Mouse (Mus musculus) heart, adult 8-10 months (tissue): ENCODE results near the gene Lsm7. TPM values are rescaled to one million over a fixed set of nuclear protein-coding genes. Genes with fewer than 3 reads are reported as not detected.
"Not testable (repeated sequence)": the region's sequence is repeated elsewhere in the genome, so short reads cannot be mapped to it uniquely, and the experiment has no call there.

Experiments
- DNase-seq: peaks from one replicate; pipeline ENCODE4 v3.0.0; 2022; ENCODE audit warnings: low spot score
- total RNA-seq, 4 experiments: library from RNA; stranded (reverse); gene quantifications; 2 replicates each; pipeline ENCODE4 v1.2.4; 2022

The Lsm7 gene
- total RNA-seq, 4 experiments from 2014 or later = 23.3 to 32.5 (median 25.0) TPM

- no peak for DNase-seq
Measured at GRCm38 (mm10) chr10:80836949-80837379, 18.0 kb downstream of the Lsm7 start.

- DNase-seq = no peak
Measured at GRCm38 (mm10) chr10:80835617-80836016, 19.4 kb downstream of the Lsm7 start.

- no peak for DNase-seq
Measured at GRCm38 (mm10) chr10:80832818-80833217, 22.2 kb downstream of the Lsm7 start.

- no peak for DNase-seq
Measured at GRCm38 (mm10) chr10:80831136-80831535, 23.9 kb downstream of the Lsm7 start.

GRCm38 (mm10) chr10:80829359-80830278, 25.4 kb downstream of the Lsm7 start:
- no peak for DNase-seq

DNA sequence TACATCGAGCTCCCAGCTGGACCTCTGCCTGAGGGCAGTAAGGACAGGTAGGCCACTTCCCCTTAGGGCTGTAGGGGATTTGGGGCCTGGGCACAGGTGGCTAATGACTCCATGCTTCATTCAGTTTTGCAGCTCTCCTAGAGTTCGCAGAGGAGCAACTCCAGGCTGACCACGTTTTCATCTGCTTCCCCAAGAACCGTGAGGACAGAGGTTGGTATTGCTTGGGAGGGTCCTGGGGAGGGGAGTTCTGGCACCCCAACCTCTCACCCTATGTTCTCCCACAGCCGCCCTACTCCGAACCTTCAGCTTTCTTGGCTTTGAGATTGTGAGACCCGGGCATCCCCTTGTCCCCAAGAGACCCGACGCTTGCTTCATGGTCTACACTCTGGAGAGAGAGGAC, 26.4 kb downstream of the Lsm7 start:
- not testable (repeated sequence) for DNase-seq

DNA sequence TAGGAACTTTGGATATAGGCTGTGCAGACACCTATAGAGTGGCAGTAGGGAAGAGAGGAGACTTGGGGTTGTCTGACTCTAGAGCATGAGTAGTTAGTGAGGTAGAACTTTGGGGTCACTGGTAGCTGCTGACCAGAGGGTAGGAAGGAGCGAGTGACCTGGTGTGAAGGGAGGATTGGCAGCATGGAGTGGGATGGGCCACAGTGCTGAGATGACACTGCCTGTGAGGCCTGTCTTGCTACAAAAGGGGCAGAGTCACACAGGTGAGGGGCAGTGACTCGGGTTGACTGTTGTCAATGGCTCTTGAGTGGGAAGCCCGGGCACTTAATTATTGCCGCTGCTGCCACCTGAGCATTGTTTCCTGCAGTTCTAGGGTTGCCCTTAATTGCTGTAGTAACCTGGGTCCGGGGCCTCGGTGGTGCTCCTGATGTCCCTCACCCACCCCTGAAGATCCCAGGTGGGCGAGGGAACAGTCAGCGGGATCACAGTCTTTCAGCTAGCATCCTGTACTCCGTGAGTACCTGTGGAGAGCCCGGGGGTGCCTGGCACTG, 27.1 kb downstream of the Lsm7 start:
- DNase-seq = no peak

DNA sequence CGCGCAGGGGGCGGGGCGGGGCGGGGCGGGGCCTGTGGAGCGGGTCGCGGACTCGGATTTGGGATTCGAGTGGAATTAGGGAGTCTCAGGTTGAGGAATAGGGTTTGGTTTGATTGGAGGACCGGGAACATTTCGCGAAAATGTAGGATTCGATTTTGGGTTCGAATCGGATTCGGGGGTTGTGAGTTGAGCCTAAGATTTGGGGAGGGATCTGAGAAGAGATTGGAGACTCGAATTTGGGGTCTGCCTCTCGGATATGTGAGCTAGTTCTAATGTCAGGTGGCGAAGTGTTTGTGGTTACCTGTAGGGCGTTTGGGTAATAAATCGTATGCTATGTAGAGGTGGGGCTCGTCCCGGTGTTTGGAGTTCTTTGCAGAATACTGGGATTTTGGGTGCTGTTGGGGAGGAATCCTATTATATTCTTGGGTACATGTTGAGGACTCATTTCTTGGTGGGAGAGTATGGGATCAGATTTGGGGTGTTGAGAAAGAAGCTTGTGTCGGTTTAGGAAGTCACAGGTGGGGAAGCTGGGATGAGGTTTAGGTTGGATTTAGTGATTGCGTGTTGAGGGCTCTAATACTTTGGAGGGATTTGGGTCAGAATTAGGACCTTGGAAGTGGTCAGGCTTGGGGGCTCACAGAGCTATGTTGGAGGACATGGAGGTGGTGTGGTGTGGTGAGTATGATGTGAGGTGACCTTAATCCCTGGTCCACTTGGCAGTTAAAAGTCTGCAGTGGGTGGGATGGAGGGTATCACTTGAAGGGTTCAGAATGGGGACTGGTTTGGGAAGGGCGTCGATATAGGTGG, 27.7 kb downstream of the Lsm7 start:
- no peak for DNase-seq

GRCm38 (mm10) chr10:80826151-80827062, 28.6 kb downstream of the Lsm7 start, which contains the start of gene Oaz1:
Gene Oaz1 (plus strand): TSS chr10:80826656.
- DNase-seq = peak; percentile 100

GRCm38 (mm10) chr10:80824827-80825226, 30.2 kb downstream of the Lsm7 start:
- DNase-seq = no peak

DNA sequence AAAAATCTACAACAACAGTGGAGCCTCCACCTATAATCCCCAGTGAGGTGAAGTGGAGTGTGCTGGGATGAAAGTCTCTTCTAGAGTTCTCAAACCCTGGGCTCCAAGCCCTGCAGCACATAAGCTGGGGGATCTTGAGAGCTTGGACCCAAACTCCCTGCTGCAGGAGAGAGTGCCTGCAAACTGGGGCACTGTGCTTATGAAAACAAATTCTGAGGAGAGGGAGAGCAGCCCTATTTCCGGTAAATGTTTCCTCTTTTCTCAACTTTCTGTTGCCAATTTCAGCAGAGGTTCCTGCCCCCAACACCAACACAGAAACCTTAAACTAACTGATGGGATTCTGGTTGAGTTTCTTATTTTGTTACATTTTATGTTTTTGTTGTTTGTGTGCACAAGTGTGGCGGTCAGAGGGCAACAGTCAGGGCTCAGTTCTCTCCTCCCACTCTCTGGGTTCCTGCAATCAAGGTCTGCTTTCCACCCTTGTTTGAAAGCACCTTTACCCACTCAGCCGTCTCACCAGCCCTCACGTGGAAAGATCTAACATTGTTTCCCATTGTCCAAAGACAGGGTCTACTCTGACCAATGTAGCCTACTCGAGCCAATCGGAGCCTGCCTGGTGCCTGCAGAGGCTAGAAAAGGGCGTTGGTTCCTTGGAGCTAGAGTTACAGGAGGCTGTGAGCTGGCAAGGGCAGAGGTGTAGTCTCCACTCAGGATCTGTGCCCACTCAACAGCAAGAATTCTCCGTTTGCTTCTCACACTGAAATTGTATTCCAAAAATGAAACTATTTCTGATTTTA, 31.0 kb downstream of the Lsm7 start:
- DNase-seq = no peak

- DNase-seq = no peak
Measured at GRCm38 (mm10) chr10:80823316-80823715, 31.7 kb downstream of the Lsm7 start.

- DNase-seq = no peak
Measured at GRCm38 (mm10) chr10:80822528-80822927, 32.5 kb downstream of the Lsm7 start.

DNA sequence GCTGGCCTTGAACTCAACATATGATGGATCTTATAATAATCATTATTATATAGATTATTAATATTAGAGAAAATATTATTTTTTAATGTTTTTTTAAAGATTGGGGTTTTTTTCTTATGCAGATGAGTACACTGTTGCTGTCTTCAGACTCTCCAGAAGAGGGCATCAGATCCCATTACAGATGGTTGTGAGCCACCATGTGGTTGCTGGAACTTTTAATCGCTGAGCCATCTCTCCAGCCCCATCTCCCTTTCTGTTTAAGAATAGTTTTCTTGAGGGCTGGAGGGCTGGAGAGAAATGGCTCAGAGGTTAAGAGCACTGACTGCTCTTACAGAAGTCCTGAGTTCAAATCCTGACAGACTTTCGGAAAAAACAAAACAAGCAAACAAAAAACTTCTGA, 33.0 kb downstream of the Lsm7 start:
- DNase-seq = no peak

DNA sequence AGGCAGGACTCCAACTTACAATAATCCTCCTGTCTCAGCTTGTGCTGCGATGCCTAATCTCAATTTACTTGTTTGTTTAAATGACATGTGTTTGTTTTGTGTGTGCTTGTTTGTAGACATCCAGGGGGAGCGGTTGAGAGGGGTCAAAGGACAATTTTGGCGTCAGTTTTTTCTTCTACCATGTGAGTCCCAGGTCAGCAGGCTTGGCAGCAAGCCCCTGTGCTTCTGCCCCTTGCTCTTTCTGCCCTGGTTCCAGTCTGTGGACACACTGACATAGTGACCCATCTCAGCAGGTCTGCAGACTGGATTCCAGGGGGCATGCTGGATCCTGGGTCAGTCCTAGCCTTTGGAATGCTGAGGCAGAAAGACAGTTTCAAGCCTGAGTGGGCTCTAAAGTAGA, 35.6 kb downstream of the Lsm7 start:
- no peak for DNase-seq

GRCm38 (mm10) chr10:80818599-80819281, 36.3 kb downstream of the Lsm7 start:
- no peak for DNase-seq

DNA sequence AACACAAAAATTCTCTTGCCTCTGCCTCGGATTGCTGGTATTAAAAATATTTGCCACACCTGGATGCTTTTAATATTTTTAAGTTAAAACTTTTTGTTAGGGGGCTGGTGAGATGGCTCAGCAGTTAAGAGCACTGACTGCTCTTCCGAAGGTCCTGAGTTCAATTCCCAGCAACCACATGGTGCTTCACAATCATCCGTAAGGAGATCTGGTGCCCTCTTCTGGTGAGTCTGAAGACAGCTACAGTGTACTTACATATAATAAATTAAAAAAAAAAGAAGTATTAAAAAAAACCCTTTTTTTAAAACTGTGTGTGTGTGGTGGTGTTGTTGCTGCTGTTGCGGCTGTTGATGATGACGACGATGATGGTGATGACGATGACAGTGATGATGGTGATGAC, 37.1 kb downstream of the Lsm7 start:
- DNase-seq = not testable (repeated sequence)

DNA sequence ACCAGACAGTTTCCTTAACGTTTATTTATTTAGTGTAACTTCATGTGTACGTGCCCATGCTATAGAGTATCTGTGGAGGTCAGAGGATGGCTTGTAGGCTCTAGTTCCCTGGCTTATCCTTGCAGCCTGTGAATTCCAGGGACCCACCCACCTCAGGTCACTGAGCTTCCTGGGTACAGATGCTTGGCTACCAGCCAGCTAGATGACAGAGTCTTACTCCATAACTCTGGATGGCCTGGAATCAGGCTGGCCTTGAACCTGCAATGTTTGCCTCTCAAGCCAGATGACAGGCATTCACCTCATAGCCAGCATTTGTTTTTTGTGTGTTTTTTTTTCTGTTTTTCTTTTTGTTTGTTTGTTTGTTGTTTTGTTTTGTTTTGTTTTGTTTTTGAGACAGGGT, 37.8 kb downstream of the Lsm7 start:
- DNase-seq = no peak

DNA sequence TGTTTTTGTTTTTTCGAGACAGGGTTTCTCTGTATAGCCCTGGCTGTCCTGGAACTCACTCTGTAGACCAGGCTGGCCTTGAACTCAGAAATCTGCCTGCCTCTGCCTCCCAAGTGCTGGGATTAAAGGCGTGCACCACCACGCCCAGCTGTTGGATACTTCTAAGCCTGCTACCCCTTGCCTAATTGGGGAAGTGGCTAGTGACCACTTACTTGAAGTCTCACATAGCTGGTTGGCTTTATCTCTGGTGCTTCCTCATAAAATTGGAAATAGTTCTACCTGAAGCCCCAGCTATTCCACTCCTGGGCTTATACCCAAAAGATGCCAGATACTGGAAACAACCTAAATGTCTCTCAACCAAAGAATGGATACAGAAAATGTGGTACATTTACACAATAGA, 38.7 kb downstream of the Lsm7 start:
- not testable (repeated sequence) for DNase-seq

- DNase-seq = no peak
Measured at GRCm38 (mm10) chr10:80814800-80815199, 40.2 kb downstream of the Lsm7 start.
